Comparison of ENCODE assay signal across 14 mouse cellular contexts in genomic region chr1:183188115-183189013, GRCm38 (mm10). TPM values are rescaled to one million over a fixed set of nuclear protein-coding genes. Genes with fewer than 3 reads are reported as not detected.
A peak's percentile ranks its signal among the peaks of the same experiment; 100 is the strongest.
DNase-seq lines count a peak whose midpoint lies in the region; ATAC-seq and TF ChIP-seq lines count a peak whose summit lies in the region.
"Had no signal": no experiment of that assay in that cellular context is flagged by ENCODE, and none has a peak within 500 bp of the region (broad histone marks: within the 10 kb centered on the region; RNA-seq: fewer than 3 reads in every experiment).

No protein-coding gene starts in this region.

- no peaks in the 10 kb centered on the region for H3K9me3 ChIP-seq in embryonic facial prominence, embryonic 10.5 days
- H3K9me3 ChIP-seq in heart, embryonic 10.5 days, result no peaks in the 10 kb centered on the region
- H3K9me3 ChIP-seq in limb, embryonic 11.5 days (ENCODE audit: control insufficient read depth, low read length), result no peaks in the 10 kb centered on the region

- peaks cover 80% of the 10 kb centered on the region for H3K4me1 ChIP-seq in embryonic facial prominence, embryonic 10.5 days
- H3K4me1 ChIP-seq in heart, embryonic 10.5 days, result peaks cover 86% of the 10 kb centered on the region
- peaks cover 59% of the 10 kb centered on the region for H3K4me1 ChIP-seq in limb, embryonic 11.5 days (ENCODE audit: control insufficient read depth, insufficient read depth, low read length)

- no peak; the same call in 1 of the 2 replicates for TF ChIP-seq CTCF in gastrocnemius, adult 2 months (IDR thresholded peaks at IDR 0.05)
- no peak for TF ChIP-seq CTCF in layer of hippocampus, adult 2 months (conservative IDR thresholded peaks at IDR 0.05)

- H3K4me2 ChIP-seq in limb, embryonic 11.5 days (ENCODE audit: low read depth, severe bottlenecking), result peak overlapping the region; percentile 4; the same call in 1 of the 2 replicates
- H3K4me2 ChIP-seq: liver, embryonic 11.5 days had no signal

- 0 out of 2 replicates have a peak, but pooled peaks cover 3% of the 10 kb centered on the region for H3K36me3 ChIP-seq in embryonic facial prominence, embryonic 10.5 days (replicated peaks)
- H3K36me3 ChIP-seq in heart, embryonic 10.5 days, result no peaks in the 10 kb centered on the region
- no peaks in the 10 kb centered on the region for H3K36me3 ChIP-seq in limb, embryonic 11.5 days (ENCODE audit: control insufficient read depth, insufficient read depth, low read length)

- DNase-seq in gastrocnemius, adult 2 months, result peak; percentile 46
- no peak for DNase-seq in gastrocnemius, postnatal 14 days
- DNase-seq in embryonic facial prominence, embryonic 10.5 days (ENCODE audit: low spot score), result peak; percentile 54
- no peak for DNase-seq in heart, embryonic 10.5 days (ENCODE audit: low spot score)
- DNase-seq in limb, embryonic 11.5 days (ENCODE audit: low spot score), result peak; percentile 44
- no peak for DNase-seq in cerebellum, adult 11-12 months
- no peak for DNase-seq in layer of hippocampus, adult 2 months (ENCODE audit: low spot score in 2 of 2)
- no peak for DNase-seq in adrenal gland, adult 18-20 months (ENCODE audit: low spot score in 2 of 2)
- DNase-seq: cerebellum, adult 18-20 months; kidney, postnatal 14 days; lung, postnatal 10 days; midbrain, embryonic 14.5 days had no signal

- no peaks in the 10 kb centered on the region for H3K27me3 ChIP-seq in embryonic facial prominence, embryonic 10.5 days (replicated peaks; ENCODE audit: low read depth, poor library complexity, severe bottlenecking)
- 0 out of 2 replicates have a peak, but pooled peaks cover 3% of the 10 kb centered on the region for H3K27me3 ChIP-seq in heart, embryonic 10.5 days (ENCODE audit: insufficient read depth, poor library complexity, severe bottlenecking)
- no peaks in the 10 kb centered on the region for H3K27me3 ChIP-seq in limb, embryonic 11.5 days (ENCODE audit: control insufficient read depth, insufficient read depth, low read length)

- no peak overlapping the region for H3K9ac ChIP-seq in limb, embryonic 11.5 days (ENCODE audit: low read length)

- ATAC-seq in limb, embryonic 11.5 days (ENCODE audit: insufficient number of reproducible peaks, low FRiP score, low TSS enrichment, low read depth), result peak; percentile 41
- ATAC-seq: forebrain, embryonic 14.5 days had no signal

- intact Hi-C loops in gastrocnemius, adult 2 months (cut with DNase I), result no loop called here
- intact Hi-C loops in gastrocnemius, postnatal 14 days (cut with DNase I; ENCODE audit: low total_unique reads), result no loop called here

- H3K27ac ChIP-seq in gastrocnemius, adult 2 months, result peak overlapping the region; percentile 67
- peak overlapping the region; percentile 67 for H3K27ac ChIP-seq in embryonic facial prominence, embryonic 10.5 days (replicated peaks)
- peak overlapping the region; percentile 37; the same call in 1 of the 2 replicates for H3K27ac ChIP-seq in heart, embryonic 10.5 days
- peak overlapping the region; percentile 77 for H3K27ac ChIP-seq in limb, embryonic 11.5 days (replicated peaks; ENCODE audit: low read depth, low read length)
- H3K27ac ChIP-seq in layer of hippocampus, adult 2 months, result no peak overlapping the region

- 46% methylated on average over 20 of the region's 20 CpGs for WGBS in embryonic facial prominence, embryonic 10.5 days
- 57% methylated on average over 20 of the region's 20 CpGs for WGBS in heart, embryonic 10.5 days
- 29% methylated on average over 20 of the region's 20 CpGs for WGBS in limb, embryonic 11.5 days

- peak overlapping the region; percentile 57 for H3K4me3 ChIP-seq in gastrocnemius, adult 2 months
- H3K4me3 ChIP-seq in embryonic facial prominence, embryonic 10.5 days, result peak overlapping the region; percentile 6; the same call in 1 of the 2 replicates
- H3K4me3 ChIP-seq in heart, embryonic 10.5 days, result no peak overlapping the region
- no peak overlapping the region for H3K4me3 ChIP-seq in limb, embryonic 11.5 days (ENCODE audit: low read depth, low read length)
- H3K4me3 ChIP-seq in layer of hippocampus, adult 2 months, result no peak overlapping the region

RNA-seq across cellular contexts. Expression of gene Disp1, which starts 33.0 kb away (rescaled TPM):
- 1 to 10 TPM; 3.3 to 4.6 TPM for total RNA-seq in gastrocnemius, adult 2 months (2021)
- total RNA-seq in gastrocnemius, postnatal 14 days (2021), result 1 to 10 TPM; 5.4 to 7.3 TPM
- polyA plus RNA-seq in embryonic facial prominence, embryonic 10.5 days (2016; fragmentation: Nextera tagmentation; extraction: Ambion mirVana), result 13.5 and 13.6 TPM in 2 replicates
- polyA plus RNA-seq in heart, embryonic 10.5 days (2016; fragmentation: Nextera tagmentation; extraction: Ambion mirVana), result 10.8 and 11.4 TPM in 2 replicates
- polyA plus RNA-seq in limb, embryonic 11.5 days (2014; fragmentation: Nextera tagmentation; extraction: Ambion mirVana), result 19.3 and 20.1 TPM in 2 replicates
- 1 to 10 TPM; 4.6 to 5.8 TPM for total RNA-seq in layer of hippocampus, adult 2 months (2021)
- 10 to 100 TPM; 11.5 to 12.7 TPM for total RNA-seq in adrenal gland, adult 18-20 months (2021)

Comparison
In these comparisons a context has a peak if more than half of its experiments do, and no peak if none do; other contexts are left out.
1. DNase-seq: peak in gastrocnemius, adult 2 months (single experiment), embryonic facial prominence, embryonic 10.5 days (single experiment) and limb, embryonic 11.5 days (single experiment); none in gastrocnemius, postnatal 14 days (single experiment), heart, embryonic 10.5 days (single experiment), cerebellum, adult 11-12 months (single experiment), layer of hippocampus, adult 2 months (0 of 2) and adrenal gland, adult 18-20 months (0 of 2).
2. H3K4me3 ChIP-seq: peak in gastrocnemius, adult 2 months (single experiment) and embryonic facial prominence, embryonic 10.5 days (single experiment); none in heart, embryonic 10.5 days (single experiment), limb, embryonic 11.5 days (single experiment) and layer of hippocampus, adult 2 months (single experiment).